Mouse (Mus musculus) urinary bladder, postnatal 25 days (tissue): ENCODE measurements around the gene Wdr82.
A peak's percentile ranks its signal among the peaks of the same experiment; 100 is the strongest.

Experiments used
- DNase-seq: peaks from one replicate; pipeline ENCODE4 v3.0.0; 2022; ENCODE audit warnings: low spot score

The Wdr82 gene

GRCm38 (mm10) chr9:106198962-106199458 is 28.3 kb downstream of the Wdr82 start:
- DNase-seq = peak; percentile 66

- no peak for DNase-seq
Observed at GRCm38 (mm10) chr9:106199535-106200272, 29.0 kb downstream of the Wdr82 start, which contains the start of gene Ppm1m. TSS of gene Ppm1m (minus strand) at chr9:106199746.

GRCm38 (mm10) chr9:106201895-106202294 is 31.2 kb downstream of the Wdr82 start:
- no peak for DNase-seq

GRCm38 (mm10) chr9:106202819-106203636 is 32.3 kb downstream of the Wdr82 start, which contains the start of gene Twf2:
TSS of gene Twf2 (plus strand) at chr9:106203108.
- peak; percentile 91 for DNase-seq

GRCm38 (mm10) chr9:106203990-106204851 is 33.5 kb downstream of the Wdr82 start:
- no peak for DNase-seq

- no peak for DNase-seq
Observed at GRCm38 (mm10) chr9:106205713-106206290, 35.1 kb downstream of the Wdr82 start.

GRCm38 (mm10) chr9:106206515-106206914 is 35.8 kb downstream of the Wdr82 start:
- no peak for DNase-seq

GRCm38 (mm10) chr9:106208181-106208580 is 37.5 kb downstream of the Wdr82 start:
- no peak for DNase-seq

- DNase-seq = no peak
Observed at GRCm38 (mm10) chr9:106209954-106210353, 39.2 kb downstream of the Wdr82 start.

GRCm38 (mm10) chr9:106210853-106211609 is 40.3 kb downstream of the Wdr82 start:
- no peak for DNase-seq

GRCm38 (mm10) chr9:106211680-106212593 is 41.2 kb downstream of the Wdr82 start:
- peak; percentile 80 for DNase-seq

GRCm38 (mm10) chr9:106212594-106212981 is 41.9 kb downstream of the Wdr82 start:
- DNase-seq = no peak

- no peak for DNase-seq
Observed at GRCm38 (mm10) chr9:106215341-106216125, 44.8 kb downstream of the Wdr82 start.

GRCm38 (mm10) chr9:106216971-106217370 is 46.2 kb downstream of the Wdr82 start:
- no peak for DNase-seq

GRCm38 (mm10) chr9:106220894-106221523 is 50.3 kb downstream of the Wdr82 start:
- no peak for DNase-seq

- DNase-seq = no peak
Observed at GRCm38 (mm10) chr9:106222261-106222851, 51.6 kb downstream of the Wdr82 start, which contains the start of gene Tlr9. TSS of gene Tlr9 (plus strand) at chr9:106222598.

- DNase-seq = no peak
Observed at GRCm38 (mm10) chr9:106222994-106223393, 52.3 kb downstream of the Wdr82 start.
